Mouse (Mus musculus): ENCODE results near the gene Defb22.

DNA sequence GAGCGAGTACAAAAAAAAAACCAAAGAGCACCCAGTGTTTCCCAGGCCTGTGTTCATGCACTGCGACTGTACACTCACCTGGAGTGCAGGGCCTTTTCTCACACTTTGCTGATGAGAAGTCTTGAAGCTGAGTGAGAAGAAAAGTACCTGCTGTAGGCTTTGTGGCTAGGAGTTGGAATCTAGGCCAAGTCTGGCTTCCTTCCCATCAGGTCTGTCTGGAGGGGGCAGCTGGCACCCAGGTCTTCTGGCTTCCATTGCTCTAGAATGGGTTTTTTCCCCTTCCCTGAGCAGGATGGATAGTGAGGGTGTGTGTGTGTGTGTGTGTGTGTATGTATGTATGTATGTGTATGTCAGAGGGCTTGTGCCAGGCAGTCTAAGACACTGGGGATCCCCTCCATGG, 50.1 kb downstream of the Defb22 start:
- TF ChIP-seq ZNF384 (IDR thresholded peaks at IDR 0.05; ENCODE audit: low read depth, low read length) (no peak), HCFC1 (IDR thresholded peaks at IDR 0.05; ENCODE audit: borderline replicate concordance, insufficient read depth, low read length) (no peak), MAFK (IDR thresholded peaks at IDR 0.05; ENCODE audit: insufficient read depth, low read depth, low read length) (no peak), CHD2 (IDR thresholded peaks at IDR 0.05; ENCODE audit: low read depth, low read length) (no peak), ZC3H11A (IDR thresholded peaks at IDR 0.05; ENCODE audit: borderline replicate concordance, low read depth, low read length) (no peak)

Data from ES-E14 (cell line).